Comparison of ENCODE assay signal across 8 mouse cellular contexts in the genomic region with DNA sequence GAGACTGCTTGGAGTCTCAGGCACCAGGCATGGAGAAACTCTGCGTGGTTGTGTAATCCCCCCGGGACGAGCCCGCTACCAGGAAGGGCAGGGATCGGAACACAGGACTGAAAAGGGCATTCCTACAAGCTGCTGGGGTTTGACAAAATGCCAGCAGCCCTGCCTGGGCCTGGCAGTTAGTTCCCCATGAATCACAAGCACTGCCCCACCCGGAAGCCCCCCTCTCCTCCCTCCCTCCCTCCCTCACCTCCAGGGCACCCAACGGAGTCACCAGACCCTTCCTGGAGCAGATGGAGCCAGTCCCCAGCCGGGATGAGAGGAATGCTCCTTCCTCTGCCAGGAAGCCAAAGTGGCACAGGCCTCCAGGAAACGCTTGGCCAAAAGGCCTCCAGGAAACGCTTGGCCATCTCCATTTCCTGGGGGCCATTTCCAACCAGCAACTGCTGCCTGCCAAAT. TPM values are rescaled to one million over a fixed set of nuclear protein-coding genes. Genes with fewer than 3 reads are reported as not detected.
DNase-seq lines count a peak whose midpoint lies in the region; ATAC-seq and TF ChIP-seq lines count a peak whose summit lies in the region.

No protein-coding gene starts in this region.

- H3K36me3 ChIP-seq in midbrain, embryonic 13.5 days = peaks cover 12% of the 10 kb centered on the region
- H3K36me3 ChIP-seq in midbrain, embryonic 16.5 days (ENCODE audit: control insufficient read depth, insufficient read depth, low read length) = no peaks in the 10 kb centered on the region
- H3K36me3 ChIP-seq in kidney, adult 2 months (ENCODE audit: control insufficient read depth, insufficient read depth, low read length) = no peaks in the 10 kb centered on the region
- peaks cover 5% of the 10 kb centered on the region; the same call in 1 of the 2 replicates for H3K36me3 ChIP-seq in lung, embryonic 16.5 days (ENCODE audit: control insufficient read depth, insufficient read depth, low read length)
- H3K36me3 ChIP-seq in forebrain, embryonic 16.5 days (ENCODE audit: control insufficient read depth, insufficient read depth) = no peaks in the 10 kb centered on the region

- H3K27me3 ChIP-seq in midbrain, embryonic 13.5 days = no peaks in the 10 kb centered on the region
- no peaks in the 10 kb centered on the region for H3K27me3 ChIP-seq in midbrain, embryonic 16.5 days (ENCODE audit: control insufficient read depth, insufficient read depth, low read depth, low read length)
- no peaks in the 10 kb centered on the region for H3K27me3 ChIP-seq in kidney, adult 2 months (replicated peaks; ENCODE audit: control insufficient read depth, insufficient read depth, low read length)
- no peaks in the 10 kb centered on the region for H3K27me3 ChIP-seq in lung, embryonic 16.5 days (ENCODE audit: control insufficient read depth, insufficient read depth, low read depth, low read length)
- H3K27me3 ChIP-seq in forebrain, embryonic 16.5 days (replicated peaks; ENCODE audit: control insufficient read depth, insufficient read depth, low read length) = no peaks in the 10 kb centered on the region

- no peaks in the 10 kb centered on the region for H3K9me3 ChIP-seq in midbrain, embryonic 13.5 days
- H3K9me3 ChIP-seq in midbrain, embryonic 16.5 days (replicated peaks; ENCODE audit: control insufficient read depth, low read length, poor library complexity, severe bottlenecking) = no peaks in the 10 kb centered on the region
- H3K9me3 ChIP-seq in lung, embryonic 16.5 days (ENCODE audit: control insufficient read depth, low read length) = no peaks in the 10 kb centered on the region
- H3K9me3 ChIP-seq in forebrain, embryonic 16.5 days (ENCODE audit: control insufficient read depth, low read length) = no peaks in the 10 kb centered on the region

- TF ChIP-seq CTCF in brain, embryonic 14.5 days (IDR thresholded peaks at IDR 0.05; ENCODE audit: borderline replicate concordance, extremely low read depth, insufficient read depth, insufficient read length) = no peak
- no peak for TF ChIP-seq CTCF in kidney, adult 2 months (conservative IDR thresholded peaks at IDR 0.05; ENCODE audit: insufficient read depth, insufficient read length, low read depth, low read length)

- no peak for TF ChIP-seq POLR2A in brain, embryonic 14.5 days (IDR thresholded peaks at IDR 0.05; ENCODE audit: borderline replicate concordance, extremely low read depth, insufficient read depth, insufficient read length, poor library complexity, severe bottlenecking)
- TF ChIP-seq POLR2A in kidney, adult 2 months (IDR thresholded peaks at IDR 0.05; ENCODE audit: low read depth, low read length) = no peak

- H3K4me2 ChIP-seq in midbrain, embryonic 13.5 days (replicated peaks) = no peak overlapping the region
- no peak overlapping the region for H3K4me2 ChIP-seq in midbrain, embryonic 16.5 days (ENCODE audit: low read length)
- H3K4me2 ChIP-seq in lung, embryonic 16.5 days (ENCODE audit: low read depth, low read length) = peak overlapping the region; percentile 43
- no peak overlapping the region for H3K4me2 ChIP-seq in forebrain, embryonic 16.5 days (ENCODE audit: low read length)

- 87% methylated on average over 10 of the region's 10 CpGs for WGBS in midbrain, embryonic 13.5 days
- 83% methylated on average over 10 of the region's 10 CpGs for WGBS in midbrain, embryonic 16.5 days
- 29% methylated on average over 10 of the region's 10 CpGs for WGBS in kidney, adult 2 months
- WGBS in lung, embryonic 16.5 days = 25% methylated on average over 9 of the region's 10 CpGs
- 69% methylated on average over 10 of the region's 10 CpGs for WGBS in forebrain, embryonic 16.5 days

- H3K9ac ChIP-seq in midbrain, embryonic 13.5 days (replicated peaks) = 0 out of 2 replicates have a peak overlapping the region, but pooled peaks have one; percentile 15
- H3K9ac ChIP-seq in midbrain, embryonic 16.5 days (ENCODE audit: low read depth, low read length) = no peak overlapping the region
- H3K9ac ChIP-seq in lung, embryonic 16.5 days (ENCODE audit: low read length) = peak overlapping the region; percentile 5
- H3K9ac ChIP-seq in forebrain, embryonic 16.5 days (replicated peaks; ENCODE audit: low read depth, low read length) = no peak overlapping the region

- H3K27ac ChIP-seq in midbrain, embryonic 13.5 days = no peak overlapping the region
- H3K27ac ChIP-seq in midbrain, embryonic 16.5 days (ENCODE audit: low read length) = no peak overlapping the region; the same call in 1 of the 2 replicates
- peak overlapping the region; percentile 96 for H3K27ac ChIP-seq in kidney, adult 2 months (ENCODE audit: insufficient read depth, low read depth, low read length)
- peak overlapping the region; percentile 86 for H3K27ac ChIP-seq in lung, embryonic 16.5 days (ENCODE audit: low read length)
- no peak overlapping the region for H3K27ac ChIP-seq in forebrain, embryonic 16.5 days (ENCODE audit: low read length)

- no peak overlapping the region for H3K4me3 ChIP-seq in midbrain, embryonic 13.5 days (replicated peaks)
- no peak overlapping the region for H3K4me3 ChIP-seq in midbrain, embryonic 16.5 days (ENCODE audit: low read depth, low read length)
- no peak overlapping the region for H3K4me3 ChIP-seq in kidney, adult 2 months (ENCODE audit: insufficient read depth, low read depth, low read length)
- H3K4me3 ChIP-seq in lung, embryonic 16.5 days (ENCODE audit: low read length) = no peak overlapping the region
- H3K4me3 ChIP-seq in forebrain, embryonic 16.5 days (replicated peaks; ENCODE audit: low read length) = no peak overlapping the region

- 0 out of 2 replicates have a peak, but pooled peaks cover 5% of the 10 kb centered on the region for H3K4me1 ChIP-seq in midbrain, embryonic 13.5 days (replicated peaks)
- H3K4me1 ChIP-seq in midbrain, embryonic 16.5 days (ENCODE audit: control insufficient read depth, insufficient read depth, low read length) = no peaks in the 10 kb centered on the region
- peaks cover 5% of the 10 kb centered on the region for H3K4me1 ChIP-seq in kidney, adult 2 months (ENCODE audit: control insufficient read depth, insufficient read depth, low read length)
- peaks cover 16% of the 10 kb centered on the region for H3K4me1 ChIP-seq in lung, embryonic 16.5 days (replicated peaks; ENCODE audit: control insufficient read depth, insufficient read depth, low read length)
- H3K4me1 ChIP-seq in forebrain, embryonic 16.5 days (replicated peaks; ENCODE audit: control insufficient read depth, insufficient read depth, low read length) = 0 out of 2 replicates have a peak, but pooled peaks cover 3% of the 10 kb centered on the region

- peak; percentile 33 for DNase-seq in brain, embryonic 14.5 days (ENCODE audit: low read depth)
- DNase-seq in gonadal fat pad, adult 2 months (ENCODE audit: low read depth) = peak; percentile 28
- peak; percentile 89 for DNase-seq in kidney, adult 2 months
- peak; percentile 82 for DNase-seq in testis, postnatal 10 days (ENCODE audit: low spot score)

- no peak for ATAC-seq in midbrain, embryonic 13.5 days
- ATAC-seq in midbrain, embryonic 16.5 days = no peak
- peak; percentile 81 for ATAC-seq in lung, embryonic 16.5 days (ENCODE audit: low read depth)
- ATAC-seq in forebrain, embryonic 16.5 days = no peak

RNA-seq across cellular contexts. Expression of a gene that starts 8.4 kb away (rescaled TPM):
- polyA plus RNA-seq in midbrain, embryonic 13.5 days (2015; fragmentation: Nextera tagmentation; extraction: Ambion mirVana) = 45.3 and 47.1 TPM in 2 replicates
- 63.4 and 69.5 TPM in 2 replicates for polyA plus RNA-seq in midbrain, embryonic 16.5 days (2015; fragmentation: Nextera tagmentation; extraction: Ambion mirVana)
- polyA plus RNA-seq in brain, embryonic 14.5 days (2012; rRNA removed) = 53.0 and 59.7 TPM in 2 replicates
- 15.7 and 18.5 TPM in 2 replicates for polyA plus RNA-seq in gonadal fat pad, adult 2 months (2012; rRNA removed)
- polyA plus RNA-seq in kidney, adult 2 months (2012; rRNA removed) = 17.7 and 18.8 TPM in 2 replicates
- polyA plus RNA-seq in lung, embryonic 16.5 days (2015; fragmentation: Nextera tagmentation; extraction: Ambion mirVana) = 30.2 and 33.1 TPM in 2 replicates
- 70.7 and 75.6 TPM in 2 replicates for polyA plus RNA-seq in forebrain, embryonic 16.5 days (2015; fragmentation: Nextera tagmentation; extraction: Ambion mirVana)

RNA-seq across cellular contexts. Expression of a gene that starts 50.3 kb away (rescaled TPM):
- polyA plus RNA-seq in midbrain, embryonic 13.5 days (2015; fragmentation: Nextera tagmentation; extraction: Ambion mirVana) = 527 and 540 TPM in 2 replicates
- polyA plus RNA-seq in midbrain, embryonic 16.5 days (2015; fragmentation: Nextera tagmentation; extraction: Ambion mirVana) = 520 and 546 TPM in 2 replicates
- polyA plus RNA-seq in brain, embryonic 14.5 days (2012; rRNA removed) = 621 and 683 TPM in 2 replicates
- 272 and 342 TPM in 2 replicates for polyA plus RNA-seq in gonadal fat pad, adult 2 months (2012; rRNA removed)
- 209 and 220 TPM in 2 replicates for polyA plus RNA-seq in kidney, adult 2 months (2012; rRNA removed)
- polyA plus RNA-seq in lung, embryonic 16.5 days (2015; fragmentation: Nextera tagmentation; extraction: Ambion mirVana) = 400 and 403 TPM in 2 replicates
- 562 and 569 TPM in 2 replicates for polyA plus RNA-seq in forebrain, embryonic 16.5 days (2015; fragmentation: Nextera tagmentation; extraction: Ambion mirVana)

Comparison
In these comparisons a context has a peak if more than half of its experiments do, and no peak if none do; other contexts are left out.
1. H3K9ac ChIP-seq: peak in midbrain, embryonic 13.5 days (single experiment) and lung, embryonic 16.5 days (single experiment); none in midbrain, embryonic 16.5 days (single experiment) and forebrain, embryonic 16.5 days (single experiment).
2. H3K27ac ChIP-seq: peak in kidney, adult 2 months (single experiment) and lung, embryonic 16.5 days (single experiment); none in midbrain, embryonic 13.5 days (single experiment), midbrain, embryonic 16.5 days (single experiment) and forebrain, embryonic 16.5 days (single experiment).
3. DNase-seq: peak in every context shown above with its lines; median percentile 89 in kidney, adult 2 months; 82 in testis, postnatal 10 days; 33 in brain, embryonic 14.5 days; 28 in gonadal fat pad, adult 2 months.